26 mouse cellular contexts compared by ENCODE assay signal in the genomic region with DNA sequence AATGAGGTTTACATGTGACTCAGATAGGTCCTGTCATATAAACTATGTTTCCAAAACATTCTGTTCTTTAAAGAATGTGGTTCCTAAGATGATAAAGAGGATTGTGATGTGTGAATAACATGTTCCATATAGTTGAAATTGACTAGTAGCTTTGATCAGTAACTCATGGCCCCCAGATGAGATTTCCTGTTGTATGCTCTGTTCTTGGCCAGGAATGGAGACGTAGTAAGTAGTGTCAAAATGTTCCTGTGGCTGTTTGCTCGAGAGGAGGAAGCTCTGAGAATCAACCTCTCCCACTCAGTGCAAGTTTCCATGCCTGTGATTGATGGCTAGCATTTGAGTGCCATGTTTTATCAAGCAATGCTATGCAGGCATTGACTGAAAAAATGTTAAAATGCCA.
"Had no signal": no experiment of that assay in that cellular context is flagged by ENCODE, and none has a peak within 500 bp of the region (broad histone marks: within the 10 kb centered on the region; RNA-seq: fewer than 3 reads in every experiment).

No protein-coding gene starts in this region.

- H3K27me3 ChIP-seq: heart, embryonic 12.5 days; hindbrain, embryonic 12.5 days; intestine, embryonic 15.5 days; kidney, embryonic 15.5 days; limb, embryonic 13.5 days; limb, embryonic 15.5 days had no signal

- H3K4me1 ChIP-seq: heart, embryonic 10.5 days; hindbrain, embryonic 10.5 days; hindbrain, embryonic 12.5 days; intestine, embryonic 15.5 days; kidney, embryonic 15.5 days; limb, embryonic 13.5 days; limb, embryonic 15.5 days had no signal

- H3K27ac ChIP-seq: gastrocnemius, adult 2 months; heart, embryonic 10.5 days; hindbrain, embryonic 10.5 days; hindbrain, embryonic 12.5 days; hindbrain, embryonic 14.5 days; intestine, embryonic 15.5 days; kidney, embryonic 15.5 days; kidney, postnatal 0 days; limb, embryonic 13.5 days; limb, embryonic 15.5 days had no signal

- ATAC-seq: hindbrain, embryonic 16.5 days; inflammation-experienced regulatory T-cells, adult 6 months; intestine, embryonic 15.5 days; intestine, postnatal 0 days had no signal

- H3K4me2 ChIP-seq: heart, embryonic 12.5 days; hindbrain, embryonic 12.5 days; hindbrain, embryonic 14.5 days; intestine, embryonic 15.5 days; kidney, embryonic 15.5 days; limb, embryonic 13.5 days; limb, embryonic 15.5 days had no signal

- H3K9me3 ChIP-seq: heart, embryonic 10.5 days; heart, embryonic 12.5 days; hindbrain, embryonic 10.5 days; hindbrain, embryonic 12.5 days; intestine, embryonic 15.5 days; kidney, embryonic 15.5 days; limb, embryonic 13.5 days; limb, embryonic 15.5 days had no signal

- DNase-seq: gastrocnemius, adult 2 months; gastrocnemius, postnatal 10 days; gastrocnemius, postnatal 25 days; heart, adult 18-20 months; heart, postnatal 10 days; heart, postnatal 4 days; kidney, adult 18-20 months; kidney, adult 8-10 months; kidney, postnatal 14 days; kidney, postnatal 36 days; layer of hippocampus, adult 9-11 months; layer of hippocampus, postnatal 36 days; left cerebral cortex, postnatal 4 days had no signal

- H3K4me3 ChIP-seq: gastrocnemius, adult 2 months; heart, embryonic 10.5 days; heart, embryonic 12.5 days; hindbrain, embryonic 10.5 days; hindbrain, embryonic 12.5 days; intestine, embryonic 15.5 days; kidney, embryonic 15.5 days; limb, embryonic 13.5 days; limb, embryonic 15.5 days had no signal

- H3K9ac ChIP-seq: heart, embryonic 12.5 days; hindbrain, embryonic 12.5 days; hindbrain, embryonic 14.5 days; intestine, embryonic 15.5 days; kidney, embryonic 15.5 days; limb, embryonic 13.5 days; limb, embryonic 15.5 days had no signal

- H3K36me3 ChIP-seq: heart, embryonic 10.5 days; heart, embryonic 12.5 days; hindbrain, embryonic 10.5 days; hindbrain, embryonic 12.5 days; intestine, embryonic 15.5 days; kidney, embryonic 15.5 days; limb, embryonic 13.5 days; limb, embryonic 15.5 days had no signal
